Mouse (Mus musculus) forebrain, embryonic 11.5 days (tissue): ENCODE results near the gene Ltb4r1. TPM values are rescaled to one million over a fixed set of nuclear protein-coding genes. Genes with fewer than 3 reads are reported as not detected.

Experiments
- ATAC-seq: fragments of 200-750 bp; cut with Nextera tagmentation; replicated peaks from 2 replicates; pipeline ENCODE4 v1.8.0; 2017; ENCODE audit warnings: moderate TSS enrichment; ENCODE audit not compliant: low FRiP score
- DNase-seq: peaks from one replicate; pipeline ENCODE4 v3.0.0-alpha.2; 2017; ENCODE audit warnings: low spot score
- H3K27ac ChIP-seq: fragments of 300-500 bp; sonication (generic); 2 replicates; pipeline ENCODE4 v1.5.1; 2014; ENCODE audit warnings: low read depth, low read length
- H3K27me3 ChIP-seq: fragments of 300-500 bp; sonication (generic); 2 replicates; pipeline ENCODE4 v1.6.1; 2014; ENCODE audit warnings: mild to moderate bottlenecking, low read length, mixed read lengths; ENCODE audit not compliant: control insufficient read depth, insufficient read depth
- H3K36me3 ChIP-seq: fragments of 300-500 bp; sonication (generic); 2 replicates; pipeline ENCODE4 v1.6.1; 2014; ENCODE audit warnings: mild to moderate bottlenecking, low read length, moderate library complexity, mixed read lengths; ENCODE audit not compliant: control insufficient read depth, insufficient read depth
- H3K4me1 ChIP-seq: fragments of 300-500 bp; sonication (generic); replicated peaks from 2 replicates; pipeline ENCODE4 v1.6.1; 2014; ENCODE audit warnings: low read length, mixed read lengths; ENCODE audit not compliant: control insufficient read depth, insufficient read depth
- H3K4me2 ChIP-seq: fragments of 300-500 bp; sonication (generic); 2 replicates; pipeline ENCODE4 v1.6.1; 2014; ENCODE audit warnings: low read depth, mild to moderate bottlenecking, low read length, moderate library complexity, mixed read lengths; ENCODE audit not compliant: severe bottlenecking
- H3K4me3 ChIP-seq: fragments of 300-500 bp; sonication (generic); 2 replicates; pipeline ENCODE4 v1.5.1; 2014; ENCODE audit warnings: low read depth, low read length
- H3K9ac ChIP-seq: fragments of 300-500 bp; sonication (generic); 2 replicates; pipeline ENCODE4 v1.6.1; 2014; ENCODE audit warnings: low read length
- H3K9me3 ChIP-seq: fragments of 300-500 bp; sonication (generic); 2 replicates; pipeline ENCODE4 v1.6.1; 2016; ENCODE audit warnings: low read length, mixed read lengths; ENCODE audit not compliant: control insufficient read depth
- WGBS: fragments of 180-500 bp; shearing (Covaris S2); extraction: QIAGEN DNeasy Blood & Tissue Kit; methylation state at CpG from one replicate; pipeline ENCODE4 v1.1.7; 2014; 5-methylcytosine and 5-hydroxymethylcytosine counted together
- polyA plus RNA-seq: library from polyadenylated mRNA; unstranded; fragments of >200 nt; fragmentation: Nextera tagmentation; extraction: Ambion mirVana; gene quantifications from 2 replicates; pipeline ENCODE4 v1.2.1, GENCODE M21; 2014

Gene Ltb4r1
- polyA plus RNA-seq, 1 experiment from 2014 or later: not detected

DNA sequence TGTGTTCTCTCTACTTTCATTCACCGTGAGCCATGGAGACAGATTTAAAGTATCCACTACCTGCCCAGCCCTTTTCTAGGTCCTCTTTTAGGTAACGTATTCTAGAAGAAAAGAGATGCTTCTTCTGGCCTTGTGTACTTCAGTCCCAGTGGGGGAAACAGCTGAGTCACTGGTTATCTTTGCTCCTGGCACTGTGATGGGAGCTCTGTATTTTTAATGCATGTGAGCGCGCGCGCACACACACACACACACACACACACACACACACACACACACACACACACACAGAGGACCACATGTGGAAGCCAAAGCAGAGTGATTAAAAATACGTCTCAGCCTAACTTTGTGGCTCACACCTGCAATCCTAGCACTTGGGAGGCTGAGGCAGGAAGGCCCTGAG is 42.3 kb upstream of the Ltb4r1 start:
- 95% methylated on average over 7 of the region's 7 CpGs for WGBS
- no peak for DNase-seq
- no peak for ATAC-seq
- no peak overlapping the region for H3K27ac ChIP-seq
- no peaks in the 10 kb centered on the region; the same call in 1 of the 2 replicates for H3K36me3 ChIP-seq
- H3K4me3 ChIP-seq: no peak overlapping the region
- H3K9me3 ChIP-seq: no peaks in the 10 kb centered on the region
- no peak overlapping the region for H3K4me2 ChIP-seq
- H3K27me3 ChIP-seq: no peaks in the 10 kb centered on the region
- H3K4me1 ChIP-seq: no peaks in the 10 kb centered on the region
- no peak overlapping the region for H3K9ac ChIP-seq

- H3K9ac ChIP-seq: no peak overlapping the region
- WGBS: 69% methylated on average over 8 of the region's 8 CpGs
- H3K27ac ChIP-seq: no peak overlapping the region
- no peaks in the 10 kb centered on the region for H3K27me3 ChIP-seq
- ATAC-seq (no peak), DNase-seq (no peak)
- no peak overlapping the region for H3K4me2 ChIP-seq
- H3K9me3 ChIP-seq: no peaks in the 10 kb centered on the region
- H3K4me3 ChIP-seq: no peak overlapping the region
- H3K4me1 ChIP-seq: no peaks in the 10 kb centered on the region
- H3K36me3 ChIP-seq: no peaks in the 10 kb centered on the region
These were observed 41.3 kb upstream of the Ltb4r1 start for GRCm38 (mm10) chr14:55724411-55724871.

GRCm38 (mm10) chr14:55726261-55726660 is 39.5 kb upstream of the Ltb4r1 start:
- H3K36me3 ChIP-seq: no peaks in the 10 kb centered on the region
- DNase-seq (no peak), ATAC-seq (no peak)
- no peak overlapping the region for H3K27ac ChIP-seq
- H3K9me3 ChIP-seq: no peaks in the 10 kb centered on the region
- no peaks in the 10 kb centered on the region for H3K27me3 ChIP-seq
- H3K9ac ChIP-seq: no peak overlapping the region
- no peak overlapping the region for H3K4me2 ChIP-seq
- no peaks in the 10 kb centered on the region for H3K4me1 ChIP-seq
- H3K4me3 ChIP-seq: no peak overlapping the region

DNA sequence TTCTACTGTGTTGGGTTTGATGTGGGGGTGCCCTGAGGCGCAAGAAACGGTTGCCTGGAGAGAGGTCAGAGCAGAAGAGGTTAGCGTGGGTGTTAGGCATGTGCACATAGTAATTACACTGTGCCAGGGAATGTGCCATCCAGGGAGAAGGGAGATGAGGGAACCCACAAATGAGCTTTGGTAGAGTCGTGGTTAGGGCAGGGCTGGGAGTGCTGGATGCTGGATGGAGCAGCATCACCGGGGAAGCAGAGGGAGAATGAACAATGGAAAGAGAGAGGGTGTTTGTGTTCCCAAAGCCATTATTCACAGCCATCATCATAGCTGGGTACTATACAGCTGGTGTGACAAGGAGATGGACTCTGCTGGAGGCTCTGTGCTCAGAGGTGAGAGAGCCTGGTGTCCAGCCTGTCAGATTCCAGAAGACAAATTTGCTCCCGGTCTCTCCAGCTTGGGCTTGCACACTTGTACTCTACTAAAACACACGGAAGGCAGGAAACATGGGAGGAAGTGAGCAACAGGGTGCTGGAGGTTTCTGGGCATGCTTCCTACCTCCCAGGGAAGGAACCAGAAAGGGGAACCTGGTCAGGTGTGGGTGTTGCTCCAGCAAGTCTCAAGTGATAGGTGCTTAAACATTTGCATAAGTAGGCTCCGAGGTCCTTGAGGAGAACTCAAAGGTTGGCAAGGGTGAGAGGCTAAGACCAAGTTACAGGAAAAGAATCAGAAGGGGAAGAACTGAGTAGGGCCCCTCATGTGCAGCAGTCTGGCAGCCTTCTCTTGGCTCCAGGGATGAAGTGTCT is 37.7 kb upstream of the Ltb4r1 start:
- 79% methylated on average over 8 of the region's 8 CpGs for WGBS
- no peaks in the 10 kb centered on the region for H3K9me3 ChIP-seq
- H3K9ac ChIP-seq: no peak overlapping the region
- no peaks in the 10 kb centered on the region for H3K36me3 ChIP-seq
- H3K4me2 ChIP-seq: no peak overlapping the region
- H3K27ac ChIP-seq: no peak overlapping the region
- no peak for DNase-seq
- no peaks in the 10 kb centered on the region for H3K27me3 ChIP-seq
- no peak for ATAC-seq
- H3K4me1 ChIP-seq: no peaks in the 10 kb centered on the region
- no peak overlapping the region for H3K4me3 ChIP-seq

- H3K9ac ChIP-seq: no peak overlapping the region
- H3K27me3 ChIP-seq: no peaks in the 10 kb centered on the region
- 81% methylated on average over 7 of the region's 7 CpGs for WGBS
- no peaks in the 10 kb centered on the region for H3K36me3 ChIP-seq
- no peak overlapping the region for H3K4me2 ChIP-seq
- H3K4me1 ChIP-seq: no peaks in the 10 kb centered on the region
- H3K4me3 ChIP-seq: no peak overlapping the region
- no peak overlapping the region for H3K27ac ChIP-seq
- H3K9me3 ChIP-seq: no peaks in the 10 kb centered on the region
- no peak for DNase-seq
- ATAC-seq: no peak
These were observed 35.6 kb upstream of the Ltb4r1 start for GRCm38 (mm10) chr14:55730116-55730515.

GRCm38 (mm10) chr14:55730531-55731032 is 35.2 kb upstream of the Ltb4r1 start:
- Histone ChIP-seq H3K27me3 (no peaks in the 10 kb centered on the region), H3K27ac (no peak overlapping the region), H3K4me1 (no peaks in the 10 kb centered on the region), H3K9ac (no peak overlapping the region), H3K9me3 (no peaks in the 10 kb centered on the region), H3K4me3 (no peak overlapping the region), H3K4me2 (no peak overlapping the region), H3K36me3 (no peaks in the 10 kb centered on the region)
- ATAC-seq (no peak), DNase-seq (no peak)
- 83% methylated on average over 7 of the region's 7 CpGs for WGBS

- Histone ChIP-seq H3K27ac (no peak overlapping the region), H3K36me3 (no peaks in the 10 kb centered on the region), H3K4me3 (no peak overlapping the region), H3K9me3 (no peaks in the 10 kb centered on the region), H3K27me3 (no peaks in the 10 kb centered on the region), H3K4me2 (no peak overlapping the region), H3K9ac (no peak overlapping the region), H3K4me1 (no peaks in the 10 kb centered on the region)
- ATAC-seq: no peak
- DNase-seq: no peak
- 80% methylated on average over 10 of the region's 10 CpGs for WGBS
These were observed 31.9 kb upstream of the Ltb4r1 start for GRCm38 (mm10) chr14:55733889-55734288.

DNA sequence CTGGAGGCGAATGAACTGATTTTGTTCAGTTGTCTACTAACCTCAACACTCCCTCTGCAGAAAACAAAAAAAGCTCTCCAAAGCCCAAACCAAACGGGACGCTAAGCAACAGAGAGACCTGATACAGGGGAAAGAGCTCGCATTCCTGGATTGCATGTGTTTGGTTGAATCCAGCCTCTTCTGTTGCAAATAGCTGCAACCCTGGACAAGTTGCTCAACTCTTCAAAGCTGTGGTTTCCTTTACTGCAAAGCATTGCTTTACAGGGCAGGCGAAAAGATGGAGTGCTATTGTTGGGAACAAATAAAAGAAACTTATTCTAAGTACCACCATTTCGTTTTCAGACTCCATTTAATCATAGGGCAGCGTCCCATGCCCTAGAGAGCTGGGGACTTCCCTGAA is 30.9 kb upstream of the Ltb4r1 start:
- no peak for DNase-seq
- no peak overlapping the region for H3K27ac ChIP-seq
- no peak overlapping the region for H3K9ac ChIP-seq
- no peaks in the 10 kb centered on the region for H3K4me1 ChIP-seq
- no peaks in the 10 kb centered on the region for H3K36me3 ChIP-seq
- H3K4me2 ChIP-seq: no peak overlapping the region
- H3K27me3 ChIP-seq: no peaks in the 10 kb centered on the region
- WGBS: 78% methylated on average over 7 of the region's 7 CpGs
- no peak overlapping the region for H3K4me3 ChIP-seq
- no peaks in the 10 kb centered on the region for H3K9me3 ChIP-seq
- no peak for ATAC-seq

DNA sequence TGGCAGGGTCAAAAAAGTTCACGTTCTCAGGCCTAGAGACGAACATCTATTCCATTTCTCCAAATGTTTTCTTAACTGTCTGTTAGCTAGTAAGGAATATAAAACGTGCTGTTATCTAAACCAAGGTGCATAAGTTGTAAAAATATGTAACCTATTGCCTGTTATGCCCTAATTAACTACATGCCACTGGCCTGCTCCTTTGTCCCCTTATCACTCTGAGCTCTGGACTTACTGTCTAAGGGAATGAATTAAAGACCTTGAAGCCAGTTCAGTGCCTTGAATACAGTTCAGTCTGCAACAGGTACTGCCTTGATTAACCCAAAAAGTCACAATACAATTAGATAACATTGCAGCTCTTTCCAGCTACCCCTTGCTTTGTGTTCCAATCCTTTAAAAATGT is 30.4 kb upstream of the Ltb4r1 start:
- Histone ChIP-seq H3K27ac (no peak overlapping the region), H3K36me3 (no peaks in the 10 kb centered on the region), H3K9ac (no peak overlapping the region), H3K4me3 (no peak overlapping the region), H3K27me3 (no peaks in the 10 kb centered on the region), H3K9me3 (no peaks in the 10 kb centered on the region), H3K4me1 (no peaks in the 10 kb centered on the region), H3K4me2 (no peak overlapping the region)
- no peak for ATAC-seq
- 73% methylated on average over 3 of the region's 3 CpGs for WGBS
- DNase-seq: no peak
